Mouse (Mus musculus): ENCODE measurements around the gene Cdk2ap2.

Cdk2ap2 gene

GRCm38 (mm10) chr19:4143759-4144268, 46.8 kb downstream of the Cdk2ap2 start, which contains the start of gene Cabp4:
TSS of gene Cabp4 (minus strand) at chr19:4144033.
- DNase-seq = no peak

GRCm38 (mm10) chr19:4144550-4145498, 47.8 kb downstream of the Cdk2ap2 start:
- DNase-seq = no peak

GRCm38 (mm10) chr19:4145936-4146335, 49.0 kb downstream of the Cdk2ap2 start:
- DNase-seq = no peak

- DNase-seq = no peak
Measured at GRCm38 (mm10) chr19:4146366-4147021, 49.5 kb downstream of the Cdk2ap2 start.

GRCm38 (mm10) chr19:4147022-4147405, 50.0 kb downstream of the Cdk2ap2 start:
- DNase-seq = no peak

- DNase-seq = no peak
Measured at GRCm38 (mm10) chr19:4147782-4148490, 51.0 kb downstream of the Cdk2ap2 start.

GRCm38 (mm10) chr19:4148491-4148806, 51.5 kb downstream of the Cdk2ap2 start, which contains the start of gene Coro1b:
TSS of gene Coro1b (plus strand) at chr19:4148619.
- peak; percentile 96 for DNase-seq
